Mouse (Mus musculus): ENCODE data around the gene Lysmd2.
"Not testable (repeated sequence)": the region's sequence is repeated elsewhere in the genome, so short reads cannot be mapped to it uniquely, and the experiment has no call there.

Lysmd2 gene

DNA sequence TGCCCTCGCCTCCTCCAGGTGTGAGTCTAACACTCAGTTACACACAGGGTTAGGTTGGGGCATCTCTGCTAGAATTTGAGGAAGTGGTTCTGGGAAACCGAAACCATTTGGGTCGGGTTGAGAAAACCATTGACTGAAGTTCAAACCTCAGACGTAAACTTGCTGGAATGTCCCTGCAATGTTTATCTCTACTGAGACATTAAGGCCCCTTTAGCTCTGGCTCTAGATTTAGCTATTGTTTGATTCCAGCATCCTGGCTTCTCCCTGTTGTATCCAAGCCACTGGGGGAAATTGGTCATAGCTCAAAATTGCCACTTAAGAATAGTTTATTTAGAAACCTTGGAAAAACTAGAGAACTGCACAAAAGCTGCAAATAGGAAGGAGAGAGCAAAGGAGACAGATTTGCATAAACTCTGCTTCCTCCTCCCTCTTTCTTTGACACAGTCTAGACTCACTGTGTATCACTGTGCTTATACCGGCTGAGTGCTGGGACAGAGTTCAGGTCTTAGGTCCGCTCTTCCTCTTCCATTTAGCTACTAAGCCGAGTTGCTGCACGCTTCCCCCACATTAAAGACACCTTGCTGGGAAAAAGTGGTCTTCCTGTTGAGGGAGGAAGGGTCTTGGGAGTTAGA, 5.4 kb downstream of the Lysmd2 start:
- no peak for DNase-seq (ENCODE audit: low read depth)

- DNase-seq (ENCODE audit: low read depth) = no peak
Measured at GRCm38 (mm10) chr9:75632111-75632510, 6.6 kb downstream of the Lysmd2 start.

DNA sequence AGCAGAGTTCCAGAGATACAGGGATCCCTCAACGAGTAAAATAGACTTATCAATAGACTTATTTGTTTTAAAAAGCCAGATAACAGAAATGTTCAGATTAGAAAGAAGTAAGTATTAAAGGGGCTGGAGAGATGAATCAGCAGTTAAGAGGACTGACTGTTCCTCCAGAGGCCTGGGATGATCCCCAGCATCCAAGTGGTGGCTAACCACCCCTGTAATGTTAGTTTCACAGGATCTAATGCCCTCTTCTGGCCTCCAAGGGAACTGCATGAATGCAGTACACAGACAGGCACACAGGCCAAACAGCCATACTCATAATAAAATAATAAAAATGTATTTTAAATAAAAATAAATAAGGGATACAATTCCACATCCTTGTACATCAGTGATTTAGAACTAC, 7.4 kb downstream of the Lysmd2 start:
- DNase-seq (ENCODE audit: low read depth) = no peak

GRCm38 (mm10) chr9:75633603-75634002, 8.1 kb downstream of the Lysmd2 start:
- DNase-seq (ENCODE audit: low read depth) = no peak

- DNase-seq (ENCODE audit: low read depth) = no peak
Measured at GRCm38 (mm10) chr9:75634226-75634625, 8.7 kb downstream of the Lysmd2 start.

GRCm38 (mm10) chr9:75645405-75645804, 19.9 kb downstream of the Lysmd2 start:
- DNase-seq (ENCODE audit: low read depth) = no peak

GRCm38 (mm10) chr9:75653981-75654911, 28.7 kb downstream of the Lysmd2 start:
- DNase-seq (ENCODE audit: low read depth) = no peak

DNA sequence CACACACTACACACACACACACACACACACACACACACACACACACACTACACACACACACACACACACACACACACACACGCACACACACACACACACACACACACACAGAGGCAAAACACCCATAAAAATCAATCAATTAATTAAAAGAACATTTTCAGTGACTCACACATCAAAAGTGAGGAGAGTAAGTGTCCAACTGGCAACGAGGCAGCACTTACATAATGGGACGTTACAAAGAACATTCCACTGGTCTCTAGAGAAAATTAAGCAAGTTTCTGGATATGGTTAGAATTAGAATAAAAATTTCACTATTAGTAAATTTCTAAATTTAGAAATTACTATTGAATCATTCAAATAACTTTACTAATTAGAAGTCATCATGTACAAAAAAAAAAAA, 30.9 kb downstream of the Lysmd2 start:
- DNase-seq (ENCODE audit: low read depth) = not testable (repeated sequence)

GRCm38 (mm10) chr9:75660917-75661316, 35.4 kb downstream of the Lysmd2 start:
- no peak for DNase-seq (ENCODE audit: low read depth)

- no peak for DNase-seq (ENCODE audit: low read depth)
Measured at GRCm38 (mm10) chr9:75665364-75665763, 39.8 kb downstream of the Lysmd2 start.

- no peak for DNase-seq (ENCODE audit: low read depth)
Measured at GRCm38 (mm10) chr9:75666612-75667011, 41.1 kb downstream of the Lysmd2 start.

DNA sequence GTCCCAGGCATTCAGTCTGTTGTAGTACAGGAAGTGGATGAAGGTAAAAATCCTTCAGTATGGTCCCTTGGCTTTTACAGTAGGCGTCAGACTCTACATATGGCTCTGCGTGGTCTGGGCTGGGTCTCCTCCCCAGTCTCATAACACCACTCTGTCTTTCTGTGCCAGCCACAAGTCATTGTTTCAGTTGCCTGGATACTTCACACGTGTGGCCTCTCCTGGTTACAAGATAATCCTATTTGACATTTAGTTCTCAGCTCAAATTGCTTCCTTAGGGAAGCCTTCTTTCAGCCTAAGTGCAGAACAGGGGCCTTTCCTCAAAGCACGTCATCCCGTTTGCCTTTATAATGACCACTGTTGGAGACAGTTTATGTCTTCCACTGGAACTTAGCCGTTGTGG, 47.2 kb downstream of the Lysmd2 start:
- no peak for DNase-seq (ENCODE audit: low read depth)

DNA sequence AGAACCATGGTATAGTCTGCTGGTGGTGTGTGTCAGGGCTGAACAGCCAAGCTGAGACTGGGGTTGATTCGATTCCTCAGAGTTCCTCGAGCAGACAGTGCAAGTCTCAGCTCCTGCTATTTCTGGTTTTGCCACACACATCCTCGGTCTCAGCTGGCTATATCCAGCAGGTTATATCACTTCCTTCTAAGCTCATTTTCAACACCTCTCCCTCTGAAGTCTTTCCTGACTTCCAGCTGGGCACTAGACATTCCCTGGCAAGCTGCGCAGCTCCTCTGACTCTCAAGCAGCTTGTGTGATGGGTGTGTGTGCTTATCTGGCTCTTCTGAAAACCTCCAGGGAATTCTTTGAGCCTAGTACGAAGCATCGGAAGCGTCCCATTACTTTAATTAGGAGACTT, 50.7 kb downstream of the Lysmd2 start:
- no peak for DNase-seq (ENCODE audit: low read depth)

GRCm38 (mm10) chr9:75678341-75678740, 52.8 kb downstream of the Lysmd2 start:
- DNase-seq (ENCODE audit: low read depth) = no peak

DNA sequence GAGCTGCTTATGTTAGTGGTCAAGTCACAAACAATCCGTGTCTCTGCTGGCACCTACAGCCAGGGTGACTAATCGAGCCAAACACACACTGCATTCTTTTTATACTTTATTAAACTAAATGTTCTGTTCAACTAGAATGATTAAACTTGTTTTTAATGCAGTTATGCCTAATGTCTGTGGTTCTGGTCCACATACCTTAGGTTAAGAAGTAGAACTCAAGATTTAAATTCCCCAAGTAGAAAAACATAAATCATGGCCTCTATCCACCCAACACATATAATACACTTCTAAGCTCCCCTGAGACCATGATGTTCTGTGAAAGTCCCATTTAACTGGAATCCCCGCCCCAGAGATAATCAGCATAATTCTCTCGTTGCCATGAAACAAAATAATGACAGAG, 54.1 kb downstream of the Lysmd2 start:
- DNase-seq (ENCODE audit: low read depth) = no peak

DNA sequence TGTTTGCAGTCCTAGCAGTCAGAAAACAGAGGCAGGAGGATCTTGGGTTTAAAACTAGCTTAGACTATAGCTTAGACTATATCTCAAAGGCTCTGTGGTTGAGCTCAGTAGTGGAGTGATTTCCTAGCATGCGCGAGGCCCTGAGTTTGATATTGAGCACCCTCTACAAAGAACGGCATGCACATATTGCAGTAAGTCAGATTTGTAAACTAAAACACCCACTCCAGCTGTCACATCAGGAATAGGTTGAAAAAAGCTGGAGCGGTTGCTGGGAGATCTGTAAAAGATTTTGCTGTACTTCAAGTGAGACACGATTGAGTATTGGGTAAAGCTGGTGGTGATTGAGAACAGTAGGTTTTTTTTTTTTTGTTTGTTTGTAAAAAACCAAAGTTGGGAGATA, 55.1 kb downstream of the Lysmd2 start:
- DNase-seq (ENCODE audit: low read depth) = no peak

DNA sequence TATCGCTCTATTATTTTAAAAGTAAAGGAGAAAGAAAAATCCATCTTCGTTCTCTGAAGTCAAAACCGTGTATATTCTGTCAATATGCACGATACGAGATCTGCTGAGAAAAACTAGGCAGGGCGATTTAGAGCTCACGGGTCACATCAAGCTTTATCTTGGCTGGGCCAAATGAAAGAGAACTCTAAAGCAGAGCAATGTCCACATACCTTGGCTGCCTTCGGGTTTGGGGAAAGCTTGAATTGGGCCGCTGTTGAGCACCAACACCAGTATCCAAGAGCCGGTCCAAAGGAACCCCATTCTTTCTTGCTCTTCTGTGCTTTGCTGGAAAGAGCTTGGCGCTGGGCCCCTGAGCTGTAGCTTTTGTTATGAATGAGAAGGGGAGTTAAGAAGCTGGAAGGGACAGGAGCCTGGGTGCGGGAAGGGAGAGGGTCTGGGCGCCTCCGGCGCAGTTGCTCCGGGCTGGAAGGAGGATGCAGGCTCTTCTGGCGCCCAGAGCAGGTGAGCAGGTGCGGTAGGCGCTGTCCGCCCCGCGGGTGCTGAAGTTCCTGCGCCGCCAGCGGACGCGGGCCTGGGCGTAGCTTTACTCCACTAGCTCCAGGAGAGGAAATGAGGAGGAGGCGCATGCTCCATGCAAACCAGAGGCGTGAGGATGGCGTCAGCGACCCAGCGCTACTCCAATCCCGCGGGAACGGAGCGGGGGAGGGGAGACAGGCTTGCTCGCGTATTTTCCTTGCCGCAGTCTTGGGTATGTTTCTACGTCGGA, 58.1 kb downstream of the Lysmd2 start, which contains the start of gene Scg3:
TSS of gene Scg3 (minus strand) at position 631 of the 766 bp plus-strand sequence.
- DNase-seq (ENCODE audit: low read depth) = peak; percentile 2

- no peak for DNase-seq (ENCODE audit: low read depth)
Measured at GRCm38 (mm10) chr9:75684292-75684691, 58.8 kb downstream of the Lysmd2 start.

DNA sequence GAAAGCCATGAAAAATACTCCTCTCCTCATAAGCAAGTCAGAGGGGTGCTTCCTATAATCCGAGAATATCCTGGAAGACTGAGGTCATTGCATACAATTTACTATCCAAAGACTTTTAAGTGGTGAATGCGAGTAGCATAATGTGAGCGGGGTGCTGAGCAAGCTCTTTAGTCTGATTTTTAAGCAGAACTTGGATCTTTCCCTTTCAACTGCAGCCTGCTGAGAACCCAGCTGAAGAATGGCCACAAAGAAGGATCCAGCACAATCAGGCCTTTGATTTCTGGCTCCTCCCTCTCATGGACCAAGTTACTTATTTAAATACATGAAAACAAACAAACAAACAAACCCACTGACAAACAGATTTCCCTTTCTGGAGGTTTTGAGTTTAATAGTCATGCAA, 59.2 kb downstream of the Lysmd2 start:
- no peak for DNase-seq (ENCODE audit: low read depth)

Measured in c-Kit-positive CD71-positive TER-119-negative erythroid progenitor cells, embryonic 14.5 days (primary cell).